Mouse (Mus musculus) layer of hippocampus, adult 2 months (tissue): ENCODE measurements around the gene Gm45208. TPM values are rescaled to one million over a fixed set of nuclear protein-coding genes. Genes with fewer than 3 reads are reported as not detected.
"Not testable (repeated sequence)": the region's sequence is repeated elsewhere in the genome, so short reads cannot be mapped to it uniquely, and the experiment has no call there.

ENCODE experiments used
- DNase-seq, 2 experiments: peaks; one replicate each; pipeline ENCODE4 v3.0.0; 2022; ENCODE audit warnings: low spot score in 2 of 2
- H3K27ac ChIP-seq: fragments of 200-600 bp; 2 replicates; pipeline ENCODE4 v1.8.1; 2022
- H3K4me3 ChIP-seq: fragments of 200-600 bp; 2 replicates; pipeline ENCODE4 v1.8.1; 2022; ENCODE audit warnings: mild to moderate bottlenecking
- CTCF ChIP-seq: fragments of 200-600 bp; conservative IDR thresholded peaks from 2 replicates; pipeline ENCODE4 v1.8.1; 2022; ENCODE audit warnings: antibody characterized with exemption, mild to moderate bottlenecking, moderate library complexity
- total RNA-seq, 2 experiments: library from RNA; stranded (reverse); gene quantifications; 2 replicates each; pipeline ENCODE4 v1.2.3; 2021

Gm45208 gene
- total RNA-seq, 2 experiments from 2014 or later = not detected

DNA sequence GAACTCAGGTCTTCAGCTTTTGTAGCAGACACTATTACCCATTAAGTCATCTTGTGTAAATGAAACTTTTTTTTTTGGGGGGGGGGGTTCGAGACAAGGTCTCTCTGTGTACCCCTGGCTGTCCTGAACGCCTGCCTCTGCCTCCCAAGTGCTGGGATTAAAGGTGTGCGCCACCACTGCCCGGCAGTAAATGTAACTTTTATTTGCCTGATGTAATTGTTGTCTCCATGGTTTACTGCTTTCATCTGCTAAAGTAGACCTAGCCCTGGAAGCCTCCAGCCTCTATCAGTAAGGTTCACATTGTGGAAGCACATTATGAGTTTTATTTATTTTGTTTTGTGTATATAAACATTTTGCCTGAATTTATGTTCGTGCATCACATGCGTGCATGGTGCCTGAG lies 25.5 kb upstream of the Gm45208 start:
- Histone ChIP-seq H3K4me3 (peak overlapping the region; percentile 69), H3K27ac (peak overlapping the region; percentile 72)
- DNase-seq = no peak
- TF ChIP-seq CTCF = no peak

DNA sequence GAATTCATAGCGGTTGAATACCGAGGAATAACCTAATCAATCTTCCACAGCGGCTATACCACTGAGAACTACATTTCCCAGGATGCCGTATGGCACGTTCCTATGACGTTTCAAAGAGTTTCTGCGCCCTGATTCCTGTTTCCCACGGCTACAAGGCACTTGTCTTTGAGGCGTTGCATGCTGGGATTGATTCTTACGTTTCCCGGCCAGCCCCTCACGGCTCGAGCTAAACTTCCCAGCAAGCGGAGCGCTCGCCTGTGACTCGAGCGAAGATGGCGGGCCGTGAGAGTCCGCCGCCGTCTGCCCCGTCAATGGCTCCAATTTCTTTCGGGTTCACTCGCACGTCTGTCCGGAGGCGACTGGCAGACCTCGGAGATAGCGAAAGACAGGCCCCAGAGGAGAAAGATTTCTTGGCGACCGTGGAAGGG lies 25.1 kb upstream of the Gm45208 start, which contains the start of gene Gpkow:
Gpkow (plus strand) TSS at position 178 of the 428 bp plus-strand sequence.
- H3K4me3 ChIP-seq = peak within 1 kb of the TSS; percentile 69
- peak within 1 kb of the TSS; percentile 78 for H3K27ac ChIP-seq
- DNase-seq = peak; percentile 77 to 90
- TF ChIP-seq CTCF = no peak

DNA sequence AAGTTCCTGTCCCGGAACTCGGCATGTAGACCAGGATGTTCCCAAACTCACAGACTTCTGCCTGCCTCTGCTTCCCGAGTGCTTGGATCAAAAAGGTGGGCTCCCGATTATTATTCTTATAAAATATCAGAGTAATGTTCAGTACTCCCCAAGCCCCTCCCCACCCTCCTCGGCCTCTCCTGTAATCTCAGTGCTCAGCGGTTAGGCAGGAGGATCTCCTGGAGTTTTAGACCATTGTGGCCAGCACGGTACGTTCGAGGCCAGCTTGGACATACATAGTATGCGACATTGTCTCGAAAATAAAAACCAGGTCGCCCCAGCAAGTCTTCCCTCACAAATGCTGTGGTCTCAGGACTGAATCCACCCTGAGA lies 8.3 kb upstream of the Gm45208 start:
- not testable (repeated sequence) for DNase-seq
- Histone ChIP-seq H3K4me3 (peak overlapping the region; percentile 52), H3K27ac (peak overlapping the region; percentile 77)

DNA sequence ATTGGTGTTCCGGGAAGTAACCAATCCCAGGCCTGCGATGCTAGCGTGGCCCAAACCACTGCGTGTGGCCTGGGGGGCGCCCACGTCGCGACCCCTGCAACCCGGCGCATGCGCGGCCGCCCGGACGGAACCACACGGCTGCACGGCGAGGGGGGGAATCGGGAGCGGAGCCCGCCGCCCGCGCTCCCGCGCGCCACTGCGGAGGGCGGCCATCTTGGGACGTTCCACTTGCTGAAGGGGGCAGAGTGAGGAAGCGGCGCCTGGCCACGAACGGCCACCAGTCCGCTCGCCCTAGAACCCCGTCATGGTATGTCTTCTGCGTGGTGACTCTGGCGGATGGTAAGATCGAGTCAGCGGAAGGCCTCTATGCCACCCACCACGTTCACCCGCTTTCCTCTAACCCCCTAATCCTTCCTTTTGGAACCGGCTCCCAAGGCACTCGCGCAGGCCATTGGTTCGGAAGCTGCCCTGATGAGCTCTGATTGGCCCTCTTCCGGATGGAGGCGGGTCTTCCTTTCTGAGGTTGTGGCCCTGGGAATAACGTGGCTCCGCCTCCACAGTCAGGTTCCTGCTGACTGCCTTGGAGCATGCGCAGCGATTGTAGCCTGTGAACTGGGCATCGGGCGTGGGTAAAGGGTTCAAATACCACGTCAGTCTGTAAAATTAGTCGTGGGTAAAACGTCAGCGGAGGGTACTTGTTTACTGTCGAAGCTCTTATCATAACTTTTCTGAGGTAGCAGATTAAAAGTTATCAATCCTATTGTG lies 7.7 kb upstream of the Gm45208 start, which contains the start of gene Wdr45:
Wdr45 (plus strand) TSS at position 199 of the 765 bp plus-strand sequence.
- H3K4me3 ChIP-seq = peak within 1 kb of the TSS; percentile 52
- peak; percentile 91 to 96 for DNase-seq
- H3K27ac ChIP-seq = peak within 1 kb of the TSS; percentile 96

DNA sequence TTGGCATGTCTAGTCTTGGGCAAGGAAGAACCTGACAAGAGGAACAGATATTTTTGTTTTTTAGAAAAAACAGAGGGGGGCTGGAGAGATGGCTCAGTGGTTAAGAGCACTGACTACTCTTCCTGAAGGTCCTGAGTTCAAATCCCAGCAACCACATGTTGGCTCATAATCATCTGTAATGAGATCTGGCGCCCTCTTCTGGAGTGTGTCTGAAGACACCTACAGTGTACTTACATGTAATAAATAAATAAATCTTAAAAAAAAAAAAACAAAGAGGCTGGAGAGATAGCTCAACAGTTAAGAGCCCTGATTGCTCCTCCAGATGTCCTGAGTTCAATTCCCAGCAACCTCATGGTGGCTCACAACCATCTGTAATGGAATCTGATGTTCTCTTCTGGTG lies 6.0 kb upstream of the Gm45208 start:
- peak; percentile 50 for TF ChIP-seq CTCF
- not testable (repeated sequence) for H3K27ac ChIP-seq

DNA sequence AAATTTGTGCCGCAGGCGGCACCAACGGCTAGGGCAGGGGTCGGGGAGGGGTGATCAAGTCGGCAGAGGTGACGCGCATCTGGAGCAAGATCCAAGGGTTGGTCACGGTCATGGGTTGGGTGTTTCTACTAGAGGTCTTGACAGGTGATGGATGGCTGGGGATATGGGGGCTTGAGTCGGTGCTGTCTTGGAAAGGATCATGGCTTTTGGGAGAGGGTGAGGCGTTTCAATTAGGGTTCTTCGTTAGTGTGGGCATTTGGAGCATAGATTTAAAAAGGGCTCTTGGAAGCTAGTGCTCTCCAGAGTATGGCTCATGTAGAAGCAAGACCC lies 202 bp downstream of the Gm45208 start:
- peak overlapping the region; percentile 66 for H3K4me3 ChIP-seq
- no peak for TF ChIP-seq CTCF
- peak overlapping the region; percentile 98 for H3K27ac ChIP-seq
- DNase-seq = no peak

More for the DNA sequence above, 6.0 kb upstream of the Gm45208 start:
- DNase-seq, H3K4me3 ChIP-seq: not testable (repeated sequence)

DNA sequence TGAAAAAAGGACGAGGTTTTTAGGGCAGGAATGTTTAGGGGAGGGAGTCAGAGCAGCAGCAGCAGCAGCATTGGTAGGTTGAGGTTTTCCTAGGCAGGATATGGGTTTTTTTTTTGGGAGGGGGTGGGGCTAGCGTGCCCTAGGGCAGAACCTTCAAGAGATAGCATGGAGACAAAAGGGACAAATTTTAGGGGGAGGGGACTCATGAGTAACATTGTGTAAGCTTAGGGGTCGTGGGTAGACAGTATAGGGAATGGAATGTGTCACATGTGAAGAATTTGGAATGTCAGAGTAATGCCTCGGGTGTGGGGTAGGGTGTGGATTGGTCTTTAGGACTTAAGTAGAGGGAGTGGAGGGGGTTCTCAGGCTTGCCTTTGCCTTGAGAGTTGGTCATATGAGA lies 646 bp downstream of the Gm45208 start:
- Histone ChIP-seq H3K4me3 (peak overlapping the region; percentile 66), H3K27ac (peak overlapping the region; percentile 98; the same call in 1 of the 2 replicates)
- DNase-seq = no peak
- TF ChIP-seq CTCF = no peak

DNA sequence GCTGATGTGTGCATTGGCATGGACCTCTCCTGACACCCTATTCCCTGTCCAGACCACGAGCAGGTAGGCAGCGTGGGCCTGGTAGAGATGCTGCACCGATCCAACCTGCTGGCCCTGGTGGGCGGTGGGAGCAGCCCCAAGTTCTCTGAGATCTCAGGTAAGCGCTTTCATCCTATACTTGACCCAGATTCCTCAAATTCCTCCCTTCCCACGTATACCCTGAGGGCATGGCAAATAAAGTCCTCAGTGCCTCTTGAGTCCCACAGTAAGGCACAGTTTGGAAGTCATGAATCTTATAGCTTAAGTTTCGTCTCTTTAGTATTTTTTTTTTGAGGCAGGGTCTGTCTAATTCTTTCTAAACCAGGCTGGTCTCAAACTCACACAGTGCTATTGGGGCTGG lies 2.1 kb downstream of the Gm45208 start:
- Histone ChIP-seq H3K4me3 (no peak overlapping the region), H3K27ac (no peak overlapping the region)
- no peak for DNase-seq
- TF ChIP-seq CTCF = no peak

DNA sequence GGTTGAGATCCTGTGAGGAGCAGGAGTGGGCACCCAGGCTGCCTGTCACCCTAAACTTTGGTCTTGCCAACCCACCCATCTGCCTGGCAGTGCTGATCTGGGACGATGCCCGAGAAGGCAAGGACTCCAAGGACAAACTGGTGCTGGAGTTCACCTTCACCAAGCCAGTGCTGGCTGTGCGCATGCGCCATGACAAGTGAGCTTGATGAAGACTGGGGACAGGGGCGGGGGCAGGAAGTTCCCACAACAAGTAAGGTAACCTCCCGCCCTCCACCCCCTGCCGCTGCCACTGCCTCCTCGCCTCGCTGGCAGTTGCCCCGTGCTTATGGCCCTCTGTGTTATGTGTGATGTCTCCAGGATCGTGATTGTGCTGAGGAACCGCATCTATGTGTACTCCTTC lies 3.8 kb downstream of the Gm45208 start:
- no peak for DNase-seq
- TF ChIP-seq CTCF = no peak
- Histone ChIP-seq H3K27ac (no peak overlapping the region), H3K4me3 (no peak overlapping the region)

DNA sequence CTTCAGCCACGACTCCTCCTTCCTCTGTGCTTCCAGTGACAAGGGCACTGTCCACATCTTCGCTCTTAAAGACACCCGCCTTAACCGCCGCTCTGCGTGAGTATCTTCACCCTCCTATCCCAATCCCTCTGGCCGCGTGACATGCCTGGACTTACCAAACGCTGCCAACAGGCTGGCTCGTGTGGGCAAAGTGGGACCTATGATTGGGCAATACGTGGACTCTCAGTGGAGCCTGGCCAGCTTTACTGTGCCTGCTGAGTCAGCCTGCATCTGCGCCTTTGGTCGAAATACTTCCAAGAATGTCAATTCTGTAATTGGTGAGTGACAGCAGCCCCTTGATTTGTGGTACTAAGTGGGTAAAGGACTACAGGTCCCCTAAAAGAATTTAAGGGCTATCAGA lies 5.1 kb downstream of the Gm45208 start:
- TF ChIP-seq CTCF = no peak
- H3K27ac ChIP-seq = no peak overlapping the region
- DNase-seq = no peak

DNA sequence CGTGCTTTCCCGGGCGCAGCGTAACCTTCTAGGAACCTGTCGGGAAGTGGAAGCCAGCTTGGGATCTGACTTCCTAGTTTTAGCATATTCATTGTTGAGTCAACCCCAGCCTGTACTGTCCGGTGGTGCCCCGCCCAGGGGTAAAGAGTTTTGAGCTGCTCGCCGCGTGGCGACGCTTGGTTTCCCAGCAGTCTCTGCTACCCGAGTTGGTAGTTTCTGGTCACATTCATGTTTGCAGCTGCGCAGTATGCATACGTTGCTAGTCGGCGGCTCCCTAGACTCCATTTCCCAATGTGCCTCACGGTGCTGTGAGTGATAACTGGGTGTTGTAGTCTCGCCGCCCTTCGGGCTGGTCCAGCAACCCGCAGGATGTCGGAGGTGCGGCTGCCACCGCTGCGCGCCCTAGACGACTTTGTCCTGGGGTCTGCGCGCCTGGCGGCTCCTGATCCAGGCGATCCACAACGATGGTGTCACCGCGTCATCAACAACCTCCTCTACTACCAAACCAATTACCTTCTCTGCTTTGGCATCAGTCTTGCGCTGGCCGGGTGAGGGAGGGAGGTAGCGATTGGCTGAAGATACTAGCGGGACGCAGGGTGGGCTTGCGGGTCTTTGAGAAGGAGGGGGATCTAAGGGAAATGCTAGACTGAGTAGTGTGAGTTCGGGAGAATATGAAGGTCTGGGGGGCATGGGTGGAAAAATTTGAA lies 6.3 kb downstream of the Gm45208 start, which contains the start of gene Praf2:
Praf2 (plus strand) TSS at position 225 of the 707 bp plus-strand sequence.
- peak; percentile 73 to 88 for DNase-seq
- H3K4me3 ChIP-seq = peak within 1 kb of the TSS; percentile 55
- peak within 1 kb of the TSS; percentile 87 for H3K27ac ChIP-seq
- peak; percentile 5; the same call in 1 of the 2 replicates for TF ChIP-seq CTCF

More for the DNA sequence above, 5.1 kb downstream of the Gm45208 start:
- H3K4me3 ChIP-seq = no peak overlapping the region

DNA sequence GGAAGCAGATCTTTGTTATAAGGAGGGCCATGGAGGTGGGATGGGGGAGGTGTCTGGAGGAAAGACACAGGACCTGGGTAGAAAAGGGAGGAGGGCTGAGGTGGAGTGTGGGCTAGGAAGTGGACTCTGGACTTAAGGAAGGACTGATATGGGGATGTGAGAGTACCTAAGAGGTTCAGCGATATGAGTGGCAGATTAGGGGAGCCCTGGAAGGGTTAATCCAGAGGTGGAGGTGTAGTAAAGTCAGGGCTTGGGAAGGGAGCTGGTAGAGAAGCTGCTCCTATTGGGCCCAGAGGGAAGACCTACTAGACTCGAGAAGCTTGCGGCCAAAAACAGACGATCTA lies 6.8 kb downstream of the Gm45208 start:
- Histone ChIP-seq H3K27ac (peak overlapping the region; percentile 87), H3K4me3 (peak overlapping the region; percentile 55)
- TF ChIP-seq CTCF = no peak
- no peak for DNase-seq

DNA sequence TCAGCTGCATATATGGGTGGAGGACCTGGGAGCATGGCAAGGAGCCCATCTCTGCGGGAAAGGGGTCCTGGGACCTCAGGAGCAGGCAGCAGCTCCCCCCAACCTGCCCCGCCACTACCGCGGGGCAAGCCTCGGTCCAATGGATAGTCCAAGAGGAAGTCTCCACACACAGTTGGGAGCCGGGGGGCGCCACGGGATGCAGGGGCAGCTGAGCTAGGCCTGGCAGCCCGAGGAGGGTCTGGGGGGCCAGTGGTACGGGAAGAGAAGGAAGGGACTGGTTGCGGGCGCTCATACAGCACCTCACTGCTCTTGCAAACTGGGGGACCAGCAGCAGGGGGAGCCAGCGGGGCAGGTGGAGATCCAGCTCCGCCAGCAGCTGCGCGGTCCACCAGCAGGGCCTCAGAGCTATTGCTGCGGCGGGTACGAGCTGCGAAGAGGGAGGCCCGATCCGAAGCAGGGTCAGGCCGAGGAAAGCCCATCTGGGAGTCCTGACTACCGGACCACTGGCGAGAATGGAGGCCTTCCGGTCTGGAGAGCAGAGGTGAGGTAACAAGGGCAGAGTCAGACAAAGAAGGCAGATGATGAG lies 11.6 kb downstream of the Gm45208 start:
- Histone ChIP-seq H3K27ac (no peak overlapping the region), H3K4me3 (peak overlapping the region; percentile 23; the same call in 1 of the 2 replicates)
- DNase-seq = peak in 1 of 2 experiments; percentile 63
- peak; percentile 78 for TF ChIP-seq CTCF
